Mouse (Mus musculus) mesoderm, embryonic 11.5 days (tissue): Measurements from ENCODE around the gene Dusp3.
"Not testable (repeated sequence)": the region's sequence is repeated elsewhere in the genome, so short reads cannot be mapped to it uniquely, and the experiment has no call there.

Experiments
- DNase-seq: peaks from one replicate; pipeline ENCODE4 v3.0.0-alpha.2; 2012; ENCODE audit warnings: low read depth, low spot score

Gene Dusp3

GRCm38 (mm10) chr11:102011510-102011909, 24.7 kb upstream of the Dusp3 start:
- DNase-seq: no peak

GRCm38 (mm10) chr11:102010140-102010539, 23.3 kb upstream of the Dusp3 start:
- peak; percentile 17 for DNase-seq

DNA sequence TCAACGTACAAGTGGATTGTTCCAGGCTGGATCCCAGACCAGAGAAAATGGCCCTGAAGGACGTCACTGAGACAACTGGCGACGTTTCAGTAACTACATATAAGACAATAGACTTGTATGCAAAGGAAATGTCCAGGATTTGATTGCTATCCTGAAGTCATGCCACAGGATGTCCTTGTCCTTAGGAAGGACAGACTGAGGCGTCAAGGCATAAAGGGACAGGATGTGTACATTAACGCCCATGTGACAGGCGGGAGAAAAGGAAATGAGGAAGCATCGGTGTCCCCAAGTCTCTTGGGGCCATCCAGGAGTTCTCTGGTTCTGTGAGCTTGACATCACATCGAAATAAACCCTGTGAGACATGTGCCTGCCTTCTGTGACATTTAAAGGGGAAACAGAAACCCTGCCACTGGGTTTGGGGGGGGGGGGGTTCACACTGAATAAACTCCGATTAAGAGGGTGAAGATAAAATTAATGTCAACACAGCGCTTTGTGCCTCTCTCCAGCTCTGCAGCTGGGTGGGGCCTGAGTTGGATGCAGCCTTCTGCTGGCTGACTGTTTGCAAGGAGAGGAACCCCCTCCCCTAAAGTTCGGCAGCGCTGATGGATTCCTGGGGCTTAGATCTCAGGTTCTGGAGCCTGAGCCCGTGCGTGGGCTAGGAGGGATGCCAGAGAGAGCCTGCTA, 22.3 kb upstream of the Dusp3 start:
- no peak for DNase-seq

GRCm38 (mm10) chr11:102008372-102008771, 21.6 kb upstream of the Dusp3 start:
- DNase-seq: no peak

DNA sequence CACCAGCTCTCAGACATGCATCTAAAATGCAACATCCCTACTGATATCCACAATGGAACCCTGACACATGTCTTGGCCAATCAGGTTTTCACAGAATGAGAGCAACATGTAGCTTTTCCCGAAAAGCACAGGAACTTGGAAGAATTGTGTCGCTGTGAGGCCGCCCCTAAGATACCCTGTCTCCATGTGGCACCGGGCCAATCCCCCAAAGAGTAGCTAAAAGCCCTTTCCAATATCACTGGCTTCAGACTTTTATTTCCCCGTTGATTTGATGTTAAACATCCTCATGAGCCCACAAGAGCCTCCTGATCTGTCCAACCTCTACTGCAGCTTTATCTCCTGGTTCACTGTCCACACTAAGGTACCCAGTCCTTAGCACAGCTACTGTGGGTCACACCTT, 19.9 kb upstream of the Dusp3 start:
- DNase-seq: no peak

DNA sequence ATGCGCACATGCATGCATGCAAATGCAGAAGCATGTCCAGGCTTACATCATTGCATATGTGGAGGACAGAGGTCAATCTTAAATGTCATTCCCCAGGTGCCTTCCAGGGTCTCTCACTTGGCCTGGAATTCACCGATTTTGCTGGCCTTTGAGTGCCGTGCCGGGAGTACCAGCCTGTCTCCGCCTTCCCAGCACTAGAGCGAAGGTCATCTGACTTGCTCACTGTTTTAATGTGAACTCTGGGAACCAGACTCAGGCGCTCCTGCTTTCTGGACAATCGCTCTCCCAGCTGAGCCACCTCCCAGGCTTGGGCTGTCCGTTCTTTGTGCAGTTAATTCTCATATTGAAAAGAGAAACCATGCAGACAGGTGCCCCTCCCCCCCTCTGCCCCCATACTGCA, 19.5 kb upstream of the Dusp3 start:
- DNase-seq: no peak

DNA sequence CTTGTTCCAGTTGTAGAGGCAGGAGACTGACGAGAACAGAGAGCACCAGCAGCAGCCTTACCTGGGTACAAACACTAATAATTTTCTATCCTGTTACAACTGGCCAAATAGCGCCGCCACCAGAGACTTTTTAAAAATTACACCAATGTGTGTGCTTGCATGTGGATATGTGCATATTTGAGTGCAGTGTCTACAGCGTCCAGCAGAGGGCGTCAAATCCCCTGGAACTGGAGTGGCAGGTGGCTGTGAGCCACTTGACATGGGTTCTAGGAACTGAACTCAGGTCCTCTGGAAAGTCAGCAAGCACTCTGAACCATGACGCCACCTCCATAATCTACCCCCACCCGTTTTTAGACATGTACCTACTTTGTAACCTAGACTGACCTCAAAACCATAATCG, 17.4 kb upstream of the Dusp3 start:
- DNase-seq: no peak

- DNase-seq: peak; percentile 42
Observed at GRCm38 (mm10) chr11:101999466-101999865, 12.7 kb upstream of the Dusp3 start.

- no peak for DNase-seq
Observed at GRCm38 (mm10) chr11:101998258-101998657, 11.4 kb upstream of the Dusp3 start.

GRCm38 (mm10) chr11:101995938-101996337, 9.1 kb upstream of the Dusp3 start:
- DNase-seq: no peak

- no peak for DNase-seq
Observed at GRCm38 (mm10) chr11:101994100-101994499, 7.3 kb upstream of the Dusp3 start.

GRCm38 (mm10) chr11:101992411-101992810, 5.6 kb upstream of the Dusp3 start:
- DNase-seq: no peak

- DNase-seq: no peak
Observed at GRCm38 (mm10) chr11:101991813-101992212, 5.0 kb upstream of the Dusp3 start.

- DNase-seq: no peak
Observed at GRCm38 (mm10) chr11:101990244-101990643, 3.4 kb upstream of the Dusp3 start.

- DNase-seq: peak; percentile 90
Observed at GRCm38 (mm10) chr11:101985990-101986389, 823 bp downstream of the Dusp3 start.

DNA sequence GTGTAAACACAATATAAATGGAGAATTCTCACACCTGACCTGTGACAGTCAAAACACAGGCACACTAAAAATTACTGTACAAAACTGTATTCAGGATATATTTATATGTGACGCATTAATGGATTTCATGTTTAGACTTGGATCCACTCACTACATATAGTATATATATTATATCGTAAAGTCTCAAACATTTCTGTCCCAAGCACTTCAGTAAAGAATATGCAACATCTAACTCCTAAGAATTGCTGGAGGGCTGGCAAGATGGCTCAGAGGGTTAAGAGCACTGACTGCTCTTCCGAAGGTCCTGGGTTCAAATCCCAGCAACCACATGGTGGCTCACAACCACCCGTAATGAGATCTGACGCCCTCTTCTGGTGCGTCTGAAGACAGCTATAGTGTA, 1.4 kb downstream of the Dusp3 start:
- DNase-seq: not testable (repeated sequence)

GRCm38 (mm10) chr11:101984054-101985025, 2.5 kb downstream of the Dusp3 start, which contains the start of gene Cfap97d1:
Gene Cfap97d1 (plus strand): TSS chr11:101984279.
- DNase-seq: peak; percentile 98

GRCm38 (mm10) chr11:101983431-101983921, 3.3 kb downstream of the Dusp3 start:
- no peak for DNase-seq

DNA sequence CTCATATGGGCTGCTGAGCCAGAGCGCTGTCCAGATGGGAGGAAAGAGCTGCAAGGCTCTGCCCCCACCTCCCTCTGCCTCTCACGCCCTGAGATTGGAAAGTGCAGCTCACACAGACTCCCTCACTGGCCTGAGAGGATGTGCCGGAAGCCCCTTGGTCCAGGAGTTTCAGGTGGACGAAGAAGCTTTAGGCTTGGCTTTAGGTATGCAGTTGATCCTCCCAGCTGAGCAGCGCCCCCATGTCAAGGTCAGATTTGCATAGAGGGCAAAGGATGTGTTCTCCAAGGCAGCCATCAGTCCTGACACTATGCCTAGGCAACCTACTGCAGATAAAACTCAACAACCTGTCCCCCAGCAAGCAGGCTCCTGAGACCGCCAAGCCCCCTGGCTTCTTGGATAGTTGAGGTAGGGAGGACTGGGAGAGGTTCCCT, 3.8 kb downstream of the Dusp3 start:
- DNase-seq: no peak

- DNase-seq: no peak
Observed at GRCm38 (mm10) chr11:101981850-101982249, 5.0 kb downstream of the Dusp3 start.

DNA sequence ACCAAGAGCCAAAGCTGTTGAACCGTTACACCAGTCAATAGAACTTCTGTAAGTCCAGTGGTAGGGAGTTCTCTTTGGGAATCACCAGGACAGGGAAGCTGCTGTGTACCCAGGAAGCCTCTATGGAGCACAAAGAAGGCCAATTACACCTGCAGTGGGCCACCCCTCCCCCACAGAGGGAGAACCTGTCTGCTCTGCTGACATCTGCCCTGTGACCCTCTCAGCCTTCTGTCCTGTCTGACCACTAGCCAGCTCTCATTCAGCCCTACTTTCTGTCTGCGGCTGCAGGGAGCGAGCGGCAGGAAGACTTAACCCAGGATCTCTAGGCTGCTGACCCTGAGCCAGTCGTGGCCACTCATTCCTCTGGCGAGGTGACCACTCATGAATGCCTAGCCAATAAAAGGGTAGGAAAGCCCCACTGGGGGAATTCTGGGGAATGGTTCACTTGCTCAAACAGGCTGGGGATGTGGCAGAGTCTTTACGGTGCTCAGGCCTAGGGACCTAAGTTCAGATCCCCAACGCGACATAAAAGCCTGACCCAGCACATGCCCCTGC, 6.1 kb downstream of the Dusp3 start:
- DNase-seq: no peak

GRCm38 (mm10) chr11:101979140-101979539, 7.7 kb downstream of the Dusp3 start:
- DNase-seq: no peak
